Mouse (Mus musculus): Measurements from ENCODE around the gene Aars2. TPM values are rescaled to one million over a fixed set of nuclear protein-coding genes. Genes with fewer than 3 reads are reported as not detected.

Gene Aars2
- polyA plus RNA-seq, 1 experiment, result 10.5 TPM

- no peaks in the 10 kb centered on the region for H3K36me3 ChIP-seq (ENCODE audit: control insufficient read depth, insufficient read depth, low read length)
- H3K4me1 ChIP-seq (ENCODE audit: control insufficient read depth, insufficient read depth, insufficient read length, low read length), result peaks cover 7% of the 10 kb centered on the region
- TF ChIP-seq POLR2A (IDR thresholded peaks at IDR 0.05; ENCODE audit: low read depth, low read length), result no peak
- TF ChIP-seq CTCF (IDR thresholded peaks at IDR 0.05; ENCODE audit: extremely low read depth, insufficient read length, insufficient replicate concordance, low read depth, low read length), result no peak
- H3K27ac ChIP-seq (ENCODE audit: insufficient read depth, low read depth, low read length), result peak overlapping the region; percentile 61
- no peaks in the 10 kb centered on the region; the same call in 1 of the 2 replicates for H3K27me3 ChIP-seq (ENCODE audit: control insufficient read depth, insufficient read depth, low read length)
- H3K4me3 ChIP-seq (ENCODE audit: low read depth, low read length), result peak overlapping the region; percentile 61
- 86% methylated on average over 7 of the region's 7 CpGs for WGBS
Observed at GRCm38 (mm10) chr17:45557246-45557824, 50.7 kb downstream of the Aars2 start.

GRCm38 (mm10) chr17:45557998-45558862 lies 51.6 kb downstream of the Aars2 start:
- Histone ChIP-seq H3K36me3 (ENCODE audit: control insufficient read depth, insufficient read depth, low read length) (no peaks in the 10 kb centered on the region), H3K27me3 (ENCODE audit: control insufficient read depth, insufficient read depth, low read length) (no peaks in the 10 kb centered on the region; the same call in 1 of the 2 replicates), H3K4me1 (ENCODE audit: control insufficient read depth, insufficient read depth, insufficient read length, low read length) (peaks cover 7% of the 10 kb centered on the region), H3K27ac (ENCODE audit: insufficient read depth, low read depth, low read length) (peak overlapping the region; percentile 21; the same call in 1 of the 2 replicates), H3K4me3 (ENCODE audit: low read depth, low read length) (peak overlapping the region; percentile 61)
- 66% methylated on average over 16 of the region's 16 CpGs for WGBS
- TF ChIP-seq CTCF (IDR thresholded peaks at IDR 0.05; ENCODE audit: extremely low read depth, insufficient read length, insufficient replicate concordance, low read depth, low read length) (no peak), POLR2A (IDR thresholded peaks at IDR 0.05; ENCODE audit: low read depth, low read length) (no peak)

GRCm38 (mm10) chr17:45559732-45560525 lies 53.3 kb downstream of the Aars2 start:
- Histone ChIP-seq H3K27me3 (ENCODE audit: control insufficient read depth, insufficient read depth, low read length) (no peaks in the 10 kb centered on the region), H3K36me3 (ENCODE audit: control insufficient read depth, insufficient read depth, low read length) (no peaks in the 10 kb centered on the region), H3K4me1 (ENCODE audit: control insufficient read depth, insufficient read depth, insufficient read length, low read length) (peaks cover 10% of the 10 kb centered on the region), H3K27ac (ENCODE audit: insufficient read depth, low read depth, low read length) (no peak overlapping the region), H3K4me3 (ENCODE audit: low read depth, low read length) (no peak overlapping the region)
- no peak for TF ChIP-seq POLR2A (IDR thresholded peaks at IDR 0.05; ENCODE audit: low read depth, low read length)
- no peak for TF ChIP-seq CTCF (IDR thresholded peaks at IDR 0.05; ENCODE audit: extremely low read depth, insufficient read length, insufficient replicate concordance, low read depth, low read length)
- WGBS, result 79% methylated on average over 15 of the region's 15 CpGs

GRCm38 (mm10) chr17:45563216-45563615 lies 56.6 kb downstream of the Aars2 start:
- H3K4me3 ChIP-seq (ENCODE audit: low read depth, low read length), result no peak overlapping the region
- peaks cover 21% of the 10 kb centered on the region for H3K36me3 ChIP-seq (ENCODE audit: control insufficient read depth, insufficient read depth, low read length)
- H3K27me3 ChIP-seq (ENCODE audit: control insufficient read depth, insufficient read depth, low read length), result no peaks in the 10 kb centered on the region
- peaks cover 10% of the 10 kb centered on the region for H3K4me1 ChIP-seq (ENCODE audit: control insufficient read depth, insufficient read depth, insufficient read length, low read length)
- no peak overlapping the region; the same call in 1 of the 2 replicates for H3K27ac ChIP-seq (ENCODE audit: insufficient read depth, low read depth, low read length)
- TF ChIP-seq CTCF (IDR thresholded peaks at IDR 0.05; ENCODE audit: extremely low read depth, insufficient read length, insufficient replicate concordance, low read depth, low read length) (no peak), POLR2A (IDR thresholded peaks at IDR 0.05; ENCODE audit: low read depth, low read length) (no peak)
- 72% methylated on average over 12 of the region's 12 CpGs for WGBS

- WGBS, result under 1% methylated on average over 61 of the region's 61 CpGs
- H3K36me3 ChIP-seq (ENCODE audit: control insufficient read depth, insufficient read depth, low read length), result peaks cover 27% of the 10 kb centered on the region
- H3K4me1 ChIP-seq (ENCODE audit: control insufficient read depth, insufficient read depth, insufficient read length, low read length), result peaks cover 7% of the 10 kb centered on the region; the same call in 1 of the 2 replicates
- TF ChIP-seq CTCF (IDR thresholded peaks at IDR 0.05; ENCODE audit: extremely low read depth, insufficient read length, insufficient replicate concordance, low read depth, low read length) (peak; percentile 79), POLR2A (IDR thresholded peaks at IDR 0.05; ENCODE audit: low read depth, low read length) (peak; percentile 52)
- H3K27me3 ChIP-seq (ENCODE audit: control insufficient read depth, insufficient read depth, low read length), result no peaks in the 10 kb centered on the region
- peak within 1 kb of the TSS; percentile 11 for H3K27ac ChIP-seq (ENCODE audit: insufficient read depth, low read depth, low read length)
- peak within 1 kb of the TSS; percentile 89 for H3K4me3 ChIP-seq (ENCODE audit: low read depth, low read length)
Observed at GRCm38 (mm10) chr17:45563655-45564530, 57.3 kb downstream of the Aars2 start, which contains the start of gene Slc35b2. Slc35b2 (plus strand) TSS chr17:45563874.

GRCm38 (mm10) chr17:45564531-45565084 lies 58.0 kb downstream of the Aars2 start:
- H3K4me1 ChIP-seq (ENCODE audit: control insufficient read depth, insufficient read depth, insufficient read length, low read length), result peaks cover 7% of the 10 kb centered on the region; the same call in 1 of the 2 replicates
- peak overlapping the region; percentile 89 for H3K4me3 ChIP-seq (ENCODE audit: low read depth, low read length)
- peaks cover 35% of the 10 kb centered on the region for H3K36me3 ChIP-seq (ENCODE audit: control insufficient read depth, insufficient read depth, low read length)
- WGBS, result 7% methylated on average over 18 of the region's 18 CpGs
- H3K27ac ChIP-seq (ENCODE audit: insufficient read depth, low read depth, low read length), result 0 out of 2 replicates have a peak overlapping the region, but pooled peaks have one; percentile 11
- no peaks in the 10 kb centered on the region for H3K27me3 ChIP-seq (ENCODE audit: control insufficient read depth, insufficient read depth, low read length)
- TF ChIP-seq POLR2A (IDR thresholded peaks at IDR 0.05; ENCODE audit: low read depth, low read length), result no peak
- no peak for TF ChIP-seq CTCF (IDR thresholded peaks at IDR 0.05; ENCODE audit: extremely low read depth, insufficient read length, insufficient replicate concordance, low read depth, low read length)

Measured in small intestine, adult 2 months (tissue).